In the genomic region with DNA sequence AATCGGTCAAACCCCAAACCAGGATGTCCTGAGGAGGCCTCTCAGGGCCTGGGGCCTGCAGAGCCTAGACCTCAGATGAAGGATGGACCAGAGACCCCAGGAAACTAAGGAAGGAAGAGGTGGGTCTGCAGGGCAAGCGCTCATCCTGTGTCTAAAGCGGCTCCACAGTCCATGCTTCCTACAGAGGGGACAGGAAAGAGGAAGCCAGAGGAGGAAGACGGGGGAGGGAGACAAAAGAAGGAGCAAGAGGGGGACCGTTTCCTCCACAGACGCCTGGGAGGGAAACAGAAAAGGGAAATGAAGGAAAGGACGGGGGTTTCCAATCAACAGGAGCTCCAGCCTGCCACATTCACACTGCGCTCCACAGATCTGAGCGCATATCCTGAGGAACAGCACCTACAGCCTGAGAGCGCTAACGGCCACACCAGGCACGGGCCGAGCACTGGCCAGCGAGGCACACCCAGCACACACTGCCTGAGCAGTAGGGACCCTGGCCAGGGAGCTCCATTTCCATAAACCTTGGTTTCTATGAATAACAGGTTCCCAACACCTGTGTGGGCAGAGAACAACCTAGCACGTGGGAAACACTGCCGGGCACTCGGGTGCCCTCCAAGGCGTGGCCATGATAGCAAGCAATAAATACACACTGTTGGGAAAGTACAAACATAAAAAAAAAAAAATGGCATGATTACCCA, we compare ENCODE assay signal across 12 mouse cellular contexts.
DNase-seq lines count a peak whose midpoint lies in the region; ATAC-seq and TF ChIP-seq lines count a peak whose summit lies in the region.
"Had no signal": no experiment of that assay in that cellular context is flagged by ENCODE, and none has a peak within 500 bp of the region (broad histone marks: within the 10 kb centered on the region; RNA-seq: fewer than 3 reads in every experiment).

No protein-coding gene starts in this region.

- no peaks in the 10 kb centered on the region for H3K9me3 ChIP-seq in kidney, embryonic 15.5 days (replicated peaks)
- no peaks in the 10 kb centered on the region for H3K9me3 ChIP-seq in midbrain, postnatal 0 days (ENCODE audit: low read length)

- DNase-seq in layer of hippocampus, adult 2 months (ENCODE audit: low spot score in 2 of 2) = no peak
- no peak for DNase-seq in layer of hippocampus, postnatal 25 days (ENCODE audit: extremely low spot score in 1 of 2, low spot score in 1 of 2)
- DNase-seq in heart, adult 9 months (ENCODE audit: low spot score in 2 of 2) = peak; percentile 39 to 72
- DNase-seq in midbrain, postnatal 0 days (ENCODE audit: low spot score) = no peak
- no peak for DNase-seq in thymus, adult 2 months
- DNase-seq in cerebellum, adult 18-20 months = no peak
- DNase-seq: cerebellum, adult 11-12 months; thymus, adult 18-20 months had no signal

- no peak overlapping the region for H3K9ac ChIP-seq in kidney, embryonic 15.5 days
- no peak overlapping the region for H3K9ac ChIP-seq in midbrain, postnatal 0 days (replicated peaks; ENCODE audit: low read length, poor library complexity, severe bottlenecking)

- H3K36me3 ChIP-seq in kidney, embryonic 15.5 days = 0 out of 2 replicates have a peak, but pooled peaks cover 4% of the 10 kb centered on the region
- peaks cover 79% of the 10 kb centered on the region for H3K36me3 ChIP-seq in macrophage (ENCODE audit: inconsistent target)
- no peaks in the 10 kb centered on the region for H3K36me3 ChIP-seq in midbrain, postnatal 0 days (ENCODE audit: insufficient read depth, low read length)
- H3K36me3 ChIP-seq in thymus, adult 2 months (ENCODE audit: control insufficient read depth, insufficient read depth, low read length) = peaks cover 19% of the 10 kb centered on the region

- H3K27ac ChIP-seq in layer of hippocampus, adult 2 months = peak overlapping the region; percentile 80; the same call in 1 of the 2 replicates
- peak overlapping the region; percentile 70 for H3K27ac ChIP-seq in kidney, embryonic 15.5 days
- H3K27ac ChIP-seq in macrophage = peak overlapping the region; percentile 17; the same call in 1 of the 2 replicates
- no peak overlapping the region for H3K27ac ChIP-seq in midbrain, postnatal 0 days (ENCODE audit: low read depth, low read length)
- no peak overlapping the region for H3K27ac ChIP-seq in thymus, adult 2 months (ENCODE audit: control insufficient read depth, insufficient read depth, low read length)

- ATAC-seq in kidney, embryonic 15.5 days (replicated peaks; ENCODE audit: low FRiP score) = 0 out of 2 replicates have a peak, but pooled peaks have one; percentile 31
- no peak for ATAC-seq in midbrain, postnatal 0 days (ENCODE audit: low FRiP score)
- ATAC-seq: forebrain, embryonic 14.5 days; inflammation-experienced regulatory T-cells, adult 6 months had no signal

- TF ChIP-seq CTCF in layer of hippocampus, adult 2 months (conservative IDR thresholded peaks at IDR 0.05) = no peak
- no peak for TF ChIP-seq CTCF in midbrain, postnatal 0 days (IDR thresholded peaks at IDR 0.05)
- TF ChIP-seq CTCF in thymus, adult 2 months (IDR thresholded peaks at IDR 0.05; ENCODE audit: borderline replicate concordance, control insufficient read depth, extremely low read depth, insufficient read depth, low read length, poor library complexity) = no peak

- H3K27me3 ChIP-seq in kidney, embryonic 15.5 days = no peaks in the 10 kb centered on the region
- H3K27me3 ChIP-seq in midbrain, postnatal 0 days (ENCODE audit: insufficient read depth, low read length) = no peaks in the 10 kb centered on the region
- H3K27me3 ChIP-seq in thymus, adult 2 months (ENCODE audit: control insufficient read depth, insufficient read depth, low read length) = no peaks in the 10 kb centered on the region

- 71% methylated on average over 18 of the region's 18 CpGs for WGBS in kidney, embryonic 15.5 days
- 42% methylated on average over 18 of the region's 18 CpGs for WGBS in macrophage (ENCODE audit: missing documents)
- 85% methylated on average over 18 of the region's 18 CpGs for WGBS in midbrain, postnatal 0 days
- WGBS in thymus, adult 2 months = 81% methylated on average over 18 of the region's 18 CpGs

- peaks cover 82% of the 10 kb centered on the region; the same call in 1 of the 2 replicates for H3K79me2 ChIP-seq in macrophage (ENCODE audit: inconsistent target)

- H3K4me1 ChIP-seq in kidney, embryonic 15.5 days = peaks cover 21% of the 10 kb centered on the region
- H3K4me1 ChIP-seq in midbrain, postnatal 0 days (ENCODE audit: insufficient read depth, low read length) = no peaks in the 10 kb centered on the region
- peaks cover 70% of the 10 kb centered on the region for H3K4me1 ChIP-seq in thymus, adult 2 months (replicated peaks; ENCODE audit: control insufficient read depth, insufficient read depth, low read length)

- TF ChIP-seq POLR2A in thymus, adult 2 months (IDR thresholded peaks at IDR 0.05; ENCODE audit: control insufficient read depth, extremely low read depth, insufficient read depth, low read length, poor library complexity) = no peak

- H3K4me3 ChIP-seq in layer of hippocampus, adult 2 months = no peak overlapping the region
- no peak overlapping the region for H3K4me3 ChIP-seq in kidney, embryonic 15.5 days (replicated peaks)
- no peak overlapping the region for H3K4me3 ChIP-seq in macrophage (ENCODE audit: inconsistent target)
- H3K4me3 ChIP-seq in midbrain, postnatal 0 days (ENCODE audit: low read depth, low read length) = no peak overlapping the region
- H3K4me3 ChIP-seq in thymus, adult 2 months (ENCODE audit: control insufficient read depth, insufficient read depth, low read length) = no peak overlapping the region

- H3K4me2 ChIP-seq in kidney, embryonic 15.5 days = no peak overlapping the region
- H3K4me2 ChIP-seq in midbrain, postnatal 0 days (ENCODE audit: low read depth, low read length, poor library complexity, severe bottlenecking) = no peak overlapping the region

Comparison
In these comparisons a context has a peak if more than half of its experiments do, and no peak if none do; other contexts are left out.
1. DNase-seq: peak in heart, adult 9 months (2 of 2); none in layer of hippocampus, adult 2 months (0 of 2), layer of hippocampus, postnatal 25 days (0 of 2), midbrain, postnatal 0 days (single experiment), thymus, adult 2 months (single experiment) and cerebellum, adult 18-20 months (0 of 2).
2. H3K27ac ChIP-seq: peak in layer of hippocampus, adult 2 months (single experiment), kidney, embryonic 15.5 days (single experiment) and macrophage (single experiment); none in midbrain, postnatal 0 days (single experiment) and thymus, adult 2 months (single experiment).